Comparison of ENCODE assay signal across 14 mouse cellular contexts in the genomic region with DNA sequence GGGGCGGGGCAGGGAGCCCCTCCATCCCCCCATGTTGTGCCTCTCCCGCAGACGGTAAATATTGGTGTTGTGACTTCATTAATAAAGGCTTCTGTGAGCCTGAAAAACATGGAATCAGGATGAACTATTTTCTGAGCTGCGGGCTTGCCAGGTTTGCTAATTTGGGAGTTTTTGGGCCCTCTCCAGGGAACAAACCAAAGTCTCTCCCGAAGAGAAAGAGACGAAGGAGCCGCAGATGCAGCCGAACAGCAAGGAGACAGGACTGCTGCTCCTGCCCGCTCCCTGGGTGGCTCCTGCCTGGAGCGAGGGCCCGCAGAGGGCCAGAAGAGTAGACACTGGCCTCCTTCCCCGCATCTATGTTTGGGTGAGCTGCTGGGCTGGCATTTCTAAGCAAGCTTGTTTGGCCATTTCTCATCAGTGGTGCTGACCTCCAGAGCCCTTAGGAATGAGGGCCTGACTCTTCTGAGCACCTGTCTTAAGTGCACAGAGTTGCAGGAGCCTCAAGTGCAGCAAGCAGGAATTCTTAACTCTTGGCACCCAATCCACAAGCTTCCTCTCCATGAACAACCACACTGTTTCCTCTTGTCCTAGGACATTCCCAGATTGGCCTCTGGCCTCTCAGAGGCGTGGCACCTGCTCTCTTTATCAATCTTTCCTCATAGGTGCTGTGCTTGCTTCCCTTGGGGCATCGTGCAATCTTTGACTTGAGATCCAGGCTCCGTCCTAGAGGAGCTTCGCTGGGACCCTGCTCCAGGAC. TPM values are rescaled to one million over a fixed set of nuclear protein-coding genes. Genes with fewer than 3 reads are reported as not detected.
DNase-seq lines count a peak whose midpoint lies in the region; ATAC-seq and TF ChIP-seq lines count a peak whose summit lies in the region.
"Had no signal": no experiment of that assay in that cellular context is flagged by ENCODE, and none has a peak within 500 bp of the region (broad histone marks: within the 10 kb centered on the region; RNA-seq: fewer than 3 reads in every experiment).

No protein-coding gene starts in this region.

- no peak for TF ChIP-seq POLR2A in kidney, adult 2 months (IDR thresholded peaks at IDR 0.05; ENCODE audit: low read depth, low read length)

- H3K36me3 ChIP-seq in E14TG2a.4 (ENCODE audit: insufficient read depth, low read length), result no peaks in the 10 kb centered on the region
- H3K36me3 ChIP-seq in forebrain, embryonic 12.5 days (replicated peaks), result peaks cover 38% of the 10 kb centered on the region
- no peaks in the 10 kb centered on the region for H3K36me3 ChIP-seq in kidney, adult 2 months (ENCODE audit: control insufficient read depth, insufficient read depth, low read length)
- no peaks in the 10 kb centered on the region for H3K36me3 ChIP-seq in hindbrain, embryonic 16.5 days (ENCODE audit: control insufficient read depth, insufficient read depth, low read length)
- H3K36me3 ChIP-seq: hindbrain, embryonic 15.5 days; limb, embryonic 15.5 days; neural tube, embryonic 13.5 days had no signal

- no peak; the same call in 1 of the 2 replicates for ATAC-seq in forebrain, embryonic 12.5 days (ENCODE audit: low FRiP score)
- no peak for ATAC-seq in hindbrain, embryonic 16.5 days
- ATAC-seq: midbrain, embryonic 16.5 days had no signal

- 35% methylated on average over 16 of the region's 16 CpGs for WGBS in forebrain, embryonic 12.5 days
- WGBS in kidney, adult 2 months, result 56% methylated on average over 16 of the region's 16 CpGs
- 35% methylated on average over 16 of the region's 16 CpGs for WGBS in hindbrain, embryonic 16.5 days

- peak overlapping the region; percentile 54 for H3K4me3 ChIP-seq in E14TG2a.4 (replicated peaks; ENCODE audit: low read length)
- no peak overlapping the region for H3K4me3 ChIP-seq in forebrain, embryonic 12.5 days (replicated peaks)
- no peak overlapping the region for H3K4me3 ChIP-seq in kidney, adult 2 months (ENCODE audit: insufficient read depth, low read depth, low read length)
- H3K4me3 ChIP-seq in hindbrain, embryonic 16.5 days (ENCODE audit: low read length), result no peak overlapping the region
- H3K4me3 ChIP-seq: hindbrain, embryonic 15.5 days; limb, embryonic 15.5 days; neural tube, embryonic 13.5 days had no signal

- no peak overlapping the region for H3K4me2 ChIP-seq in forebrain, embryonic 12.5 days
- H3K4me2 ChIP-seq in hindbrain, embryonic 16.5 days (ENCODE audit: low read length), result no peak overlapping the region
- H3K4me2 ChIP-seq: hindbrain, embryonic 15.5 days; limb, embryonic 15.5 days; neural tube, embryonic 13.5 days had no signal

- intact Hi-C loops in left cerebral cortex, postnatal 36 days (cut with DNase I), result no loop called here

- H3K4me1 ChIP-seq in E14TG2a.4 (replicated peaks; ENCODE audit: low read depth, low read length), result peaks cover 33% of the 10 kb centered on the region
- peaks cover 13% of the 10 kb centered on the region; the same call in 1 of the 2 replicates for H3K4me1 ChIP-seq in forebrain, embryonic 12.5 days
- peaks cover 25% of the 10 kb centered on the region for H3K4me1 ChIP-seq in kidney, adult 2 months (ENCODE audit: control insufficient read depth, insufficient read depth, low read length)
- H3K4me1 ChIP-seq in hindbrain, embryonic 16.5 days (ENCODE audit: control insufficient read depth, insufficient read depth, low read depth, low read length), result no peaks in the 10 kb centered on the region
- H3K4me1 ChIP-seq: hindbrain, embryonic 15.5 days had no signal

- no peak overlapping the region for H3K9ac ChIP-seq in forebrain, embryonic 12.5 days
- no peak overlapping the region for H3K9ac ChIP-seq in hindbrain, embryonic 16.5 days (ENCODE audit: low read depth, low read length)
- H3K9ac ChIP-seq: hindbrain, embryonic 15.5 days; limb, embryonic 15.5 days; neural tube, embryonic 13.5 days had no signal

- peaks cover 78% of the 10 kb centered on the region for H3K27me3 ChIP-seq in E14TG2a.4 (ENCODE audit: insufficient read depth, low read length)
- peaks cover 13% of the 10 kb centered on the region for H3K27me3 ChIP-seq in forebrain, embryonic 12.5 days
- H3K27me3 ChIP-seq in kidney, adult 2 months (replicated peaks; ENCODE audit: control insufficient read depth, insufficient read depth, low read length), result no peaks in the 10 kb centered on the region
- no peaks in the 10 kb centered on the region; the same call in 1 of the 2 replicates for H3K27me3 ChIP-seq in hindbrain, embryonic 16.5 days (replicated peaks; ENCODE audit: control insufficient read depth, insufficient read depth, low read length)

- no peaks in the 10 kb centered on the region for H3K9me3 ChIP-seq in E14TG2a.4 (ENCODE audit: low read length)
- H3K9me3 ChIP-seq in forebrain, embryonic 12.5 days, result no peaks in the 10 kb centered on the region
- no peaks in the 10 kb centered on the region for H3K9me3 ChIP-seq in hindbrain, embryonic 16.5 days (ENCODE audit: control insufficient read depth, low read length)
- H3K9me3 ChIP-seq: hindbrain, embryonic 15.5 days; limb, embryonic 15.5 days; neural tube, embryonic 13.5 days had no signal

- no peak for TF ChIP-seq CTCF in E14TG2a.4 (conservative IDR thresholded peaks at IDR 0.05; ENCODE audit: low read length)
- TF ChIP-seq CTCF in kidney, adult 2 months (conservative IDR thresholded peaks at IDR 0.05; ENCODE audit: insufficient read depth, insufficient read length, low read depth, low read length), result no peak

- peak overlapping the region; percentile 54; the same call in 1 of the 2 replicates for H3K27ac ChIP-seq in forebrain, embryonic 12.5 days
- no peak overlapping the region for H3K27ac ChIP-seq in kidney, adult 2 months (ENCODE audit: insufficient read depth, low read depth, low read length)
- H3K27ac ChIP-seq in hindbrain, embryonic 16.5 days (ENCODE audit: low read depth, low read length), result no peak overlapping the region
- H3K27ac ChIP-seq: hindbrain, embryonic 15.5 days; limb, embryonic 15.5 days; macrophage; neural tube, embryonic 13.5 days had no signal

- DNase-seq in layer of hippocampus, adult 9-11 months, result peak; percentile 47
- DNase-seq in layer of hippocampus, postnatal 25 days (ENCODE audit: extremely low spot score in 1 of 2, low spot score in 1 of 2), result no peak
- peak; percentile 59 to 60 for DNase-seq in left cerebral cortex, postnatal 36 days (ENCODE audit: low spot score in 2 of 2)
- DNase-seq in kidney, adult 2 months, result no peak
- DNase-seq: cerebellum, adult 18-20 months had no signal

RNA-seq across cellular contexts. Expression of gene Emx1, which starts 19.1 kb away (rescaled TPM):
- 10 to 100 TPM; 19.5 to 20.5 TPM for total RNA-seq in layer of hippocampus, postnatal 25 days (2021)
- 71.6 and 89.0 TPM in 2 replicates for polyA plus RNA-seq in forebrain, embryonic 12.5 days (2016; fragmentation: Nextera tagmentation; extraction: Ambion mirVana)
- 10 to 100 TPM; 34.2 to 45.2 TPM for total RNA-seq in left cerebral cortex, postnatal 36 days (2021)
- 62.8 and 79.7 TPM in 2 replicates for polyA plus RNA-seq in kidney, adult 2 months (2012; rRNA removed)
- polyA plus RNA-seq in hindbrain, embryonic 16.5 days (2015; fragmentation: Nextera tagmentation; extraction: Ambion mirVana), result 1.1 TPM in 1 of 2 replicates, not detected in the other
- polyA plus RNA-seq: heart, embryonic 16.5 days; macrophage; neural tube, embryonic 13.5 days had no signal

Comparison
In these comparisons a context has a peak if more than half of its experiments do, and no peak if none do; other contexts are left out.
1. DNase-seq: peak in layer of hippocampus, adult 9-11 months (single experiment) and left cerebral cortex, postnatal 36 days (2 of 2); none in layer of hippocampus, postnatal 25 days (0 of 2) and kidney, adult 2 months (single experiment).
2. RNA of gene Emx1, which starts 19.1 kb away (polyA plus RNA-seq): 71.6 to 89.0 TPM in forebrain, embryonic 12.5 days and 62.8 to 79.7 TPM in kidney, adult 2 months; 1.1 TPM in hindbrain, embryonic 16.5 days; every median in the first group is over 10 times any median in the second.